ENCODE assay signal across 25 mouse cellular contexts in the genomic region with DNA sequence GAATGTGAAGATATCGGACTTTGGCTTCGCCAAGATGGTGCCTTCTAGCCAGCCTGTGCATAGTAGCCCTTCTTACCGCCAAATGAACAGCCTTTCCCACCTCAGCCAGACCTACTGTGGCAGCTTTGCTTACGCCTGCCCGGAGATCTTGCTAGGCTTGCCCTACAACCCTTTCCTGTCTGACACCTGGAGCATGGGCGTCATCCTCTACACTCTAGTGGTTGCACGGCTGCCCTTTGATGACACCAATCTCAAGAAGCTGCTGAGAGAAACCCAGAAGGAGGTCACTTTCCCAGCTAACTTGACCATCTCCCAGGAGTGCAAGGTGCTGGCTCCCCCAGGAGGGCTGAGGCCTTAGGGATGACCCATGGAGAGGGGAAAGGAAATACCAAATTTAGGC. TPM values are rescaled to one million over a fixed set of nuclear protein-coding genes. Genes with fewer than 3 reads are reported as not detected.
A peak's percentile ranks its signal among the peaks of the same experiment; 100 is the strongest.
DNase-seq lines count a peak whose midpoint lies in the region; ATAC-seq and TF ChIP-seq lines count a peak whose summit lies in the region.
"Had no signal": no experiment of that assay in that cellular context is flagged by ENCODE, and none has a peak within 500 bp of the region (broad histone marks: within the 10 kb centered on the region; RNA-seq: fewer than 3 reads in every experiment).

No protein-coding gene starts in this region.

- peak overlapping the region; percentile 82; the same call in 1 of the 2 replicates for H3K27ac ChIP-seq in layer of hippocampus, adult 2 months
- H3K27ac ChIP-seq in testis, adult 2 months (ENCODE audit: control insufficient read depth, insufficient read depth, low read depth, low read length), result no peak overlapping the region
- H3K27ac ChIP-seq in heart, embryonic 10.5 days, result no peak overlapping the region
- H3K27ac ChIP-seq: forebrain, embryonic 10.5 days; forebrain, embryonic 13.5 days; gastrocnemius, adult 2 months; heart, embryonic 13.5 days; hindbrain, embryonic 14.5 days had no signal

- WGBS in heart, embryonic 10.5 days, result 72% methylated on average over 7 of the region's 7 CpGs

- ATAC-seq in frontal cortex, adult (ENCODE audit: low TSS enrichment), result no peak
- ATAC-seq: activated CD4-positive, CD25-positive, alpha-beta regulatory T cell, adult 4 months; forebrain, embryonic 13.5 days; forebrain, embryonic 16.5 days had no signal

- no peak overlapping the region for H3K4me3 ChIP-seq in layer of hippocampus, adult 2 months
- H3K4me3 ChIP-seq in testis, adult 2 months (ENCODE audit: control insufficient read depth, low read depth, low read length), result peak overlapping the region; percentile 82
- no peak overlapping the region for H3K4me3 ChIP-seq in heart, embryonic 10.5 days
- H3K4me3 ChIP-seq: forebrain, embryonic 10.5 days; forebrain, embryonic 13.5 days; gastrocnemius, adult 2 months; heart, embryonic 13.5 days had no signal

- no peak for TF ChIP-seq POLR2A in testis, adult 2 months (IDR thresholded peaks at IDR 0.05; ENCODE audit: control insufficient read depth, low read depth, low read length)

- H3K9me3 ChIP-seq in heart, embryonic 10.5 days, result no peaks in the 10 kb centered on the region
- H3K9me3 ChIP-seq: forebrain, embryonic 10.5 days; forebrain, embryonic 13.5 days; heart, embryonic 13.5 days had no signal

- H3K4me1 ChIP-seq in testis, adult 2 months (ENCODE audit: control insufficient read depth, insufficient read depth, low read length), result no peaks in the 10 kb centered on the region
- no peaks in the 10 kb centered on the region for H3K4me1 ChIP-seq in heart, embryonic 10.5 days
- H3K4me1 ChIP-seq: forebrain, embryonic 10.5 days; forebrain, embryonic 13.5 days had no signal

- intact Hi-C loops in left cerebral cortex, postnatal 4 days (cut with DNase I), result no loop called here

- TF ChIP-seq CTCF in layer of hippocampus, adult 2 months (conservative IDR thresholded peaks at IDR 0.05), result no peak
- no peak for TF ChIP-seq CTCF in testis, adult 2 months (IDR thresholded peaks at IDR 0.05; ENCODE audit: control insufficient read depth, insufficient read depth, insufficient replicate concordance, low read depth, low read length)

- H3K27me3 ChIP-seq in testis, adult 2 months (ENCODE audit: control insufficient read depth, insufficient read depth, low read length), result no peaks in the 10 kb centered on the region
- no peaks in the 10 kb centered on the region for H3K27me3 ChIP-seq in heart, embryonic 10.5 days (ENCODE audit: insufficient read depth, poor library complexity, severe bottlenecking)
- H3K27me3 ChIP-seq: forebrain, embryonic 13.5 days; heart, embryonic 13.5 days had no signal

- no peak for DNase-seq in layer of hippocampus, adult 2 months (ENCODE audit: low spot score in 2 of 2)
- no peak for DNase-seq in layer of hippocampus, adult 18-20 months (ENCODE audit: low spot score in 2 of 2)
- DNase-seq in testis, postnatal 14 days (ENCODE audit: low spot score), result no peak
- DNase-seq in thymus, postnatal 25 days, result peak; percentile 46
- no peak for DNase-seq in left cerebral cortex, postnatal 4 days
- DNase-seq in heart, embryonic 10.5 days (ENCODE audit: low spot score), result no peak
- DNase-seq: adrenal gland, adult 8-10 months; adrenal gland, postnatal 25 days; cerebellum, adult 11-12 months; cerebellum, adult 9-10 months; cerebellum, postnatal 14 days; gastrocnemius, adult 2 months; gastrocnemius, postnatal 14 days; heart, adult 18-20 months; heart, postnatal 14 days; heart, postnatal 4 days had no signal

- no peaks in the 10 kb centered on the region for H3K36me3 ChIP-seq in testis, adult 2 months (ENCODE audit: control insufficient read depth, insufficient read depth, low read length)
- peaks cover 7% of the 10 kb centered on the region for H3K36me3 ChIP-seq in heart, embryonic 10.5 days

RNA-seq across cellular contexts. Expression of a gene that starts 1.5 kb away (rescaled TPM):
- 1 to 10 TPM in 1 of 2 experiments, under 1 TPM in 1; 0.96 to 1.6 TPM for total RNA-seq in layer of hippocampus, adult 2 months (2021)
- total RNA-seq in layer of hippocampus, adult 18-20 months (2021), result 1 to 10 TPM in 1 of 2 experiments, under 1 TPM in 1; 0.79 to 1.2 TPM
- 197 and 200 TPM in 2 replicates for polyA plus RNA-seq in testis, adult 2 months (2012; rRNA removed)
- 1 to 10 TPM; 1.2 to 2.4 TPM for total RNA-seq in left cerebral cortex, postnatal 4 days (2021)
- polyA plus RNA-seq in heart, embryonic 10.5 days (2016; fragmentation: Nextera tagmentation; extraction: Ambion mirVana), result 0.27 and 0.57 TPM in 2 replicates
- total RNA-seq: ES-E14 had no signal

RNA-seq across cellular contexts. Expression of a gene that starts 7.9 kb away (rescaled TPM):
- total RNA-seq in layer of hippocampus, adult 2 months (2021), result 10 to 100 TPM; 40.4 to 45.8 TPM
- 10 to 100 TPM; 39.6 to 40.8 TPM for total RNA-seq in layer of hippocampus, adult 18-20 months (2021)
- polyA plus RNA-seq in testis, adult 2 months (2012; rRNA removed), result 18.2 and 21.3 TPM in 2 replicates
- 10 to 100 TPM; 35.3 to 41.1 TPM for total RNA-seq in left cerebral cortex, postnatal 4 days (2021)
- 91.6 and 96.4 TPM in 2 replicates for polyA plus RNA-seq in heart, embryonic 10.5 days (2016; fragmentation: Nextera tagmentation; extraction: Ambion mirVana)

RNA-seq across cellular contexts. Expression of a gene that starts 8.8 kb away (rescaled TPM):
- total RNA-seq in layer of hippocampus, adult 2 months (2021), result 10 to 100 TPM; 51.2 to 55.4 TPM
- 10 to 100 TPM; 45.5 to 52.3 TPM for total RNA-seq in layer of hippocampus, adult 18-20 months (2021)
- polyA plus RNA-seq in testis, adult 2 months (2012; rRNA removed), result 4.1 TPM in 2 replicates
- total RNA-seq in left cerebral cortex, postnatal 4 days (2021), result 10 to 100 TPM; 44.6 to 44.7 TPM
- 71.6 and 79.7 TPM in 2 replicates for polyA plus RNA-seq in heart, embryonic 10.5 days (2016; fragmentation: Nextera tagmentation; extraction: Ambion mirVana)

RNA-seq across cellular contexts. Expression of a gene that starts 13.8 kb away (rescaled TPM):
- total RNA-seq in layer of hippocampus, adult 2 months (2021), result 1 to 10 TPM; 2.6 to 6.5 TPM
- total RNA-seq in layer of hippocampus, adult 18-20 months (2021), result 1 to 10 TPM; 2.7 to 3.8 TPM
- 1.9 and 2.1 TPM in 2 replicates for polyA plus RNA-seq in testis, adult 2 months (2012; rRNA removed)
- 1 to 10 TPM; 4.0 to 4.1 TPM for total RNA-seq in left cerebral cortex, postnatal 4 days (2021)
- 2.3 and 3.1 TPM in 2 replicates for polyA plus RNA-seq in heart, embryonic 10.5 days (2016; fragmentation: Nextera tagmentation; extraction: Ambion mirVana)
- total RNA-seq: ES-E14 had no signal
- polyA plus RNA-seq: activated CD4-positive, CD25-positive, alpha-beta regulatory T cell, adult 4 months had no signal

RNA-seq across cellular contexts. Expression of a gene that starts 15.8 kb away (rescaled TPM):
- 100 to 1,000 TPM; 139 to 142 TPM for total RNA-seq in layer of hippocampus, adult 2 months (2021)
- 100 to 1,000 TPM; 119 to 128 TPM for total RNA-seq in layer of hippocampus, adult 18-20 months (2021)
- polyA plus RNA-seq in testis, adult 2 months (2012; rRNA removed), result 519 and 558 TPM in 2 replicates
- total RNA-seq in left cerebral cortex, postnatal 4 days (2021), result 100 to 1,000 TPM; 161 to 176 TPM
- polyA plus RNA-seq in heart, embryonic 10.5 days (2016; fragmentation: Nextera tagmentation; extraction: Ambion mirVana), result 103 and 108 TPM in 2 replicates
